Mouse (Mus musculus) kidney, adult 2 months (tissue): ENCODE results near the gene B3galnt2.

Experiments
- CTCF ChIP-seq: fragments of 200-500 bp; conservative IDR thresholded peaks from 2 replicates; pipeline ENCODE4 v1.5.1; 2011; ENCODE audit warnings: low read depth, mild to moderate bottlenecking, control low read depth, low read length, moderate library complexity, mixed read lengths; ENCODE audit not compliant: insufficient read depth, insufficient read length
- POLR2A ChIP-seq: fragments of 200-500 bp; IDR thresholded peaks from one replicate; pipeline ENCODE4 v1.6.1; 2011; ENCODE audit warnings: low read depth, low read length, control low read depth

- no peak for TF ChIP-seq CTCF
- TF ChIP-seq POLR2A, result no peak
Measured at GRCm38 (mm10) chr13:14014001-14014400, 59.7 kb downstream of the B3galnt2 start.
